Mouse (Mus musculus) urinary bladder, postnatal 14 days (tissue): ENCODE results near the gene Gm9195.

Source experiments
- DNase-seq: peaks from one replicate; pipeline ENCODE4 v3.0.0; 2021; ENCODE audit warnings: low spot score

Gm9195 gene

GRCm38 (mm10) chr14:72491738-72492137 lies at the start of gene Gm9195:
Gene Gm9195 (minus strand): TSS chr14:72491838.
- DNase-seq, result no peak

GRCm38 (mm10) chr14:72536392-72537017 lies 44.9 kb upstream of the Gm9195 start:
- DNase-seq, result no peak

- no peak for DNase-seq
Observed at GRCm38 (mm10) chr14:72533862-72534261, 42.2 kb upstream of the Gm9195 start.

GRCm38 (mm10) chr14:72532028-72532917 lies 40.6 kb upstream of the Gm9195 start:
- no peak for DNase-seq

- no peak for DNase-seq
Observed at GRCm38 (mm10) chr14:72527126-72527525, 35.5 kb upstream of the Gm9195 start.

- DNase-seq, result no peak
Observed at GRCm38 (mm10) chr14:72519561-72519960, 27.9 kb upstream of the Gm9195 start.

GRCm38 (mm10) chr14:72518786-72519185 lies 27.1 kb upstream of the Gm9195 start:
- DNase-seq, result no peak

GRCm38 (mm10) chr14:72516376-72516775 lies 24.7 kb upstream of the Gm9195 start:
- DNase-seq, result peak; percentile 63

- DNase-seq, result no peak
Observed at GRCm38 (mm10) chr14:72506723-72507420, 15.2 kb upstream of the Gm9195 start.

- peak; percentile 16 for DNase-seq
Observed at GRCm38 (mm10) chr14:72506018-72506722, 14.5 kb upstream of the Gm9195 start.

- no peak for DNase-seq
Observed at GRCm38 (mm10) chr14:72504985-72505384, 13.3 kb upstream of the Gm9195 start.

- DNase-seq, result no peak
Observed at GRCm38 (mm10) chr14:72503241-72503640, 11.6 kb upstream of the Gm9195 start.

GRCm38 (mm10) chr14:72493775-72494174 lies 2.1 kb upstream of the Gm9195 start:
- no peak for DNase-seq

GRCm38 (mm10) chr14:72490367-72490766 lies 1.3 kb downstream of the Gm9195 start:
- DNase-seq, result no peak

GRCm38 (mm10) chr14:72474501-72474900 lies 17.1 kb downstream of the Gm9195 start:
- no peak for DNase-seq

GRCm38 (mm10) chr14:72468429-72468828 lies 23.2 kb downstream of the Gm9195 start:
- no peak for DNase-seq

GRCm38 (mm10) chr14:72466384-72466783 lies 25.3 kb downstream of the Gm9195 start:
- DNase-seq, result no peak

- no peak for DNase-seq
Observed at GRCm38 (mm10) chr14:72461591-72461990, 30.0 kb downstream of the Gm9195 start.

- DNase-seq, result no peak
Observed at GRCm38 (mm10) chr14:72460291-72460690, 31.3 kb downstream of the Gm9195 start.

GRCm38 (mm10) chr14:72458930-72459329 lies 32.7 kb downstream of the Gm9195 start:
- no peak for DNase-seq

GRCm38 (mm10) chr14:72447141-72448091 lies 44.2 kb downstream of the Gm9195 start:
- peak; percentile 35 for DNase-seq
